Mouse (Mus musculus): ENCODE data around the gene Csn1s2b. TPM values are rescaled to one million over a fixed set of nuclear protein-coding genes. Genes with fewer than 3 reads are reported as not detected.
"Not testable (repeated sequence)": the region's sequence is repeated elsewhere in the genome, so short reads cannot be mapped to it uniquely, and the experiment has no call there.

Csn1s2b gene
- not detected in 2 replicates for polyA plus RNA-seq (2014; fragmentation: Nextera tagmentation; extraction: Ambion mirVana)

DNA sequence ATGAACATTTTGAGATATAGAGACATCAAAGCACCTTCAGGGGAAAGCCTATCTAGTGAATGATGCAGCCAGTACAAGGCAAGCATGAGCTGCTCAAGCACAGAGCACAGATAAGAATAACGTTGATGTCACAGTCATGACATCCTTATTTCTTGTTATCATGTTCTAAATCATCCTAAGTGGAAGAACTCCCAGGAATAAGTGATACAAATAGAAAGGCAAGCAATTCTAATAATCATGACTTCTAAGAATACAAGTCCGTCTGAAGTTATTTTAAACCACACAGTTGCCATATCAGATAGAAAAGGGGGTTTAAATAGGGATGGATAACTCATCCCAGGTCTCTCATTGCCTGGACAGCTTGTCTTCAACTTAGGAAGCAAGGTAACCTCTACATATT, at the start of gene Csn1s2b:
Csn1s2b (plus strand) TSS at position 301 of the 400 bp plus-strand sequence.
- no peak within 1 kb of the TSS for H3K4me2 ChIP-seq (ENCODE audit: low read length)
- no peaks in the 10 kb centered on the region for H3K4me1 ChIP-seq (ENCODE audit: control insufficient read depth, insufficient read depth, low read length)
- H3K4me3 ChIP-seq (replicated peaks; ENCODE audit: low read depth, low read length): no peak within 1 kb of the TSS
- H3K36me3 ChIP-seq (ENCODE audit: control insufficient read depth, insufficient read depth, low read length): no peaks in the 10 kb centered on the region
- no peak within 1 kb of the TSS for H3K27ac ChIP-seq (replicated peaks; ENCODE audit: low read depth, low read length)
- no peak for ATAC-seq (ENCODE audit: low FRiP score, low TSS enrichment)
- 79% methylated on average over 2 of the region's 2 CpGs for WGBS
- DNase-seq: no peak
- no peaks in the 10 kb centered on the region for H3K9me3 ChIP-seq (ENCODE audit: control insufficient read depth, low read length)
- no peak within 1 kb of the TSS for H3K9ac ChIP-seq (replicated peaks; ENCODE audit: low read length)
- H3K27me3 ChIP-seq (ENCODE audit: control insufficient read depth, insufficient read depth, low read length): no peaks in the 10 kb centered on the region

DNA sequence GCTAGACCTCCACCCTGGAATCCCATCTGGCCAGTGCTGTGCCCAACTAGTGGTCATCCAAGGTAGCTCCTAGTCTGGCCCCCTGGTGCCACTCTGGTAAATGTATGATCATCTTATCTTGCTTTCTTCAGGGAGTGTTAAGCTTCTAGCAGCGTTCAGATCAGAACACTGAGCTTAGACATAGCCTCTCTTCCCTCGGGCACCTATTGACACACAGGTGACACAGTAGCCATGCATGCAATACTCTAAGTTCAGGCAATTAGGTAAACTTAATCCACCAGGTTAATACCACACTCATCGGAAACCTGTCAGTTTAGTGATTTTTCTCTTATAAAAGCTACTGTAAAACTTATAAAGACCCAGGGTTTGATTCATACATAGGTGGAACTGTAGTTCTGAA, 43.3 kb upstream of the Csn1s2b start:
- WGBS: 88% methylated on average over 3 of the region's 3 CpGs
- H3K4me2 ChIP-seq (ENCODE audit: low read length): no peak overlapping the region
- no peak for ATAC-seq (ENCODE audit: low FRiP score, low TSS enrichment)
- H3K9me3 ChIP-seq (ENCODE audit: control insufficient read depth, low read length): no peaks in the 10 kb centered on the region
- H3K4me1 ChIP-seq (ENCODE audit: control insufficient read depth, insufficient read depth, low read length): no peaks in the 10 kb centered on the region
- H3K4me3 ChIP-seq (replicated peaks; ENCODE audit: low read depth, low read length): no peak overlapping the region
- no peak overlapping the region for H3K27ac ChIP-seq (replicated peaks; ENCODE audit: low read depth, low read length)
- H3K27me3 ChIP-seq (ENCODE audit: control insufficient read depth, insufficient read depth, low read length): no peaks in the 10 kb centered on the region
- DNase-seq: no peak
- H3K36me3 ChIP-seq (ENCODE audit: control insufficient read depth, insufficient read depth, low read length): no peaks in the 10 kb centered on the region
- H3K9ac ChIP-seq (replicated peaks; ENCODE audit: low read length): no peak overlapping the region

DNA sequence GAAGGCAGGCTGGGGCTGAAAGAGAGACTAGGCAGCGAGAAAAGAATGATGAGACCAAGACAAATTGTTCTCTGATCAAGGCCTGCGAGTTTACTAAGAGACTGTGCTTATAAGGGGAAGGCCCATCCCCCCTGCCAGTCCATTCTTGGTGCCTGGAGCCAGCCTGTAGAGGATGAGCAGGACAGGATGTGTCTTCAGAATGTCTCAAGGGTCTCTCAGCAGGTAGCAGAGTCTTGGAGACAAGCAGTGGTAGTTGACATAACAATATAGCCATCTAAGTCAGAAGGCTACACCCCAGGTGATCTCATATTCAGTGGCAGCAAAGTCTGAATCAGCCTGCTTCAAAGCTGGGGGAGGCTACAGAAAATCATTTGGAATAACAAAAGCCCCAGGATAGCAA, 35.7 kb upstream of the Csn1s2b start:
- not testable (repeated sequence) for ATAC-seq (ENCODE audit: low FRiP score, low TSS enrichment)

DNA sequence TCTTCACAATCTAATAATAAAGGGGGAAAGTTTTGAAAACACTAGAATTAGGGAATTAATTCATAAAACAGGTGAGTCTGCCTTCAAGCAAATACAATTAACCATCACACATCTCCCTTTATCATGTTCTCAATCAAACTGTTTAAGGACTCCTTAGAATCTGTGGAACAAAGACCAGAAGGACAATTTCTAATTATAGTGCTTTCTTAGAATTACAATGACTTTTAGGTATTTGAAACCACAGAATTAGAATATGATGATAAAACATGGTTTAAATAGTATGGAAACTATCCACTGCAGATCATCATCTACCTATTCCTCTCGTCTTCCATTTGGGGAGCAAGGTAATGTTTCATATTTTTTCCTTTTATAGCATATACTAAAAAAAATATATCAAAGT, 33.6 kb upstream of the Csn1s2b start, which contains the start of gene Csn1s2a:
Csn1s2a (plus strand) TSS at position 301 of the 400 bp plus-strand sequence.
- Histone ChIP-seq H3K9ac (replicated peaks; ENCODE audit: low read length) (no peak within 1 kb of the TSS), H3K4me3 (replicated peaks; ENCODE audit: low read depth, low read length) (no peak within 1 kb of the TSS), H3K36me3 (ENCODE audit: control insufficient read depth, insufficient read depth, low read length) (no peaks in the 10 kb centered on the region), H3K27ac (replicated peaks; ENCODE audit: low read depth, low read length) (no peak within 1 kb of the TSS), H3K4me2 (ENCODE audit: low read length) (no peak within 1 kb of the TSS), H3K4me1 (ENCODE audit: control insufficient read depth, insufficient read depth, low read length) (no peaks in the 10 kb centered on the region), H3K9me3 (ENCODE audit: control insufficient read depth, low read length) (no peaks in the 10 kb centered on the region), H3K27me3 (ENCODE audit: control insufficient read depth, insufficient read depth, low read length) (no peaks in the 10 kb centered on the region)
- WGBS: 87% methylated on average over 1 of the region's 1 CpGs
- ATAC-seq (ENCODE audit: low FRiP score, low TSS enrichment): no peak
- no peak for DNase-seq

More for the DNA sequence above, 35.7 kb upstream of the Csn1s2b start:
- not testable (repeated sequence) for H3K27me3 ChIP-seq (ENCODE audit: control insufficient read depth, insufficient read depth, low read length); H3K9me3 ChIP-seq (ENCODE audit: control insufficient read depth, low read length); H3K4me3 ChIP-seq (replicated peaks; ENCODE audit: low read depth, low read length); H3K27ac ChIP-seq (replicated peaks; ENCODE audit: low read depth, low read length); H3K9ac ChIP-seq (replicated peaks; ENCODE audit: low read length); H3K36me3 ChIP-seq (ENCODE audit: control insufficient read depth, insufficient read depth, low read length); H3K4me1 ChIP-seq (ENCODE audit: control insufficient read depth, insufficient read depth, low read length); DNase-seq; H3K4me2 ChIP-seq (ENCODE audit: low read length)
- 36% methylated on average over 2 of the region's 2 CpGs for WGBS

DNA sequence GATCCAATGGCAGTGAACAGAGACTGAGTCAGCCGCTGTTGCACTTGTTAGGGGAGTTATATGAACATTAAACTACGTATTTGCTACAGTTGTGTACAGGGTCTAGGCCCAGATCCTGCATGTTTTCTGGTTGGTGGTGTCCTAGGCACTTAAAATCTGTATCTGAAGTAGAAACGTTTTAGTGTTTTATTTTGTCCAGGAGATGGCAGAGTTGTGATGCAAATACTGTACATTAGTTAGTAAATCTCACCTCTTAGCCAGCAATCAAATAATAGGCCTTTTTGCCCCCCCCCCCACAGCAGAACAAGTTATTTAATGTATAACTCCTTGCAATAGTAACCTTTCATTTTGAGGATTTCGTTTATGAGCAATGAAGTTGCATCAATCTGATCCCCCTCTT, 25.2 kb upstream of the Csn1s2b start:
- no peaks in the 10 kb centered on the region for H3K4me1 ChIP-seq (ENCODE audit: control insufficient read depth, insufficient read depth, low read length)
- no peaks in the 10 kb centered on the region for H3K27me3 ChIP-seq (ENCODE audit: control insufficient read depth, insufficient read depth, low read length)
- no peaks in the 10 kb centered on the region for H3K36me3 ChIP-seq (ENCODE audit: control insufficient read depth, insufficient read depth, low read length)
- 64% methylated on average over 4 of the region's 4 CpGs for WGBS
- ATAC-seq (ENCODE audit: low FRiP score, low TSS enrichment) (no peak), DNase-seq (peak; percentile 37)
- no peak overlapping the region for H3K4me2 ChIP-seq (ENCODE audit: low read length)
- no peaks in the 10 kb centered on the region for H3K9me3 ChIP-seq (ENCODE audit: control insufficient read depth, low read length)
- H3K4me3 ChIP-seq (replicated peaks; ENCODE audit: low read depth, low read length): no peak overlapping the region
- H3K9ac ChIP-seq (replicated peaks; ENCODE audit: low read length): no peak overlapping the region
- no peak overlapping the region for H3K27ac ChIP-seq (replicated peaks; ENCODE audit: low read depth, low read length)

DNA sequence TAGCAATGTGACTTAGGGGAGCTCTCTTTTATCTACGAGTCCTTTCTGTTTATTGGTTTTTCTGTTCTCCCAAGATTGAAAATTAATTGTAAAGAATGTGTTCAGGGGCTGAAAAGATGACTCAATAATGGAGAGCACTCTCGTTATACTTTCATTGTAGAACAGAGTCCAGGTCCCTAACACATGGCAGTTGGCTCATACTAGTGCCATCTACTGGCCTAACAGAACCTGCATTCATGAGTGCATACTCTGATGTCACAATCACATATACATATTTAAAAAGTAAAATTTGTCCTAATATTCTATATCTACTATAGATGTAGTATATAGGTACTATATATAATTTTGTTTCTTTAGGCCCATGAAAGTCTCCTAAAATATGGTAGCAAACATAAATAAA, 1.4 kb downstream of the Csn1s2b start:
- H3K27ac ChIP-seq (replicated peaks; ENCODE audit: low read depth, low read length): no peak overlapping the region
- WGBS: 76% methylated on average over 2 of the region's 2 CpGs
- ATAC-seq (ENCODE audit: low FRiP score, low TSS enrichment): no peak
- no peak for DNase-seq
- no peaks in the 10 kb centered on the region for H3K9me3 ChIP-seq (ENCODE audit: control insufficient read depth, low read length)
- H3K4me3 ChIP-seq (replicated peaks; ENCODE audit: low read depth, low read length): no peak overlapping the region
- H3K4me2 ChIP-seq (ENCODE audit: low read length): no peak overlapping the region
- no peaks in the 10 kb centered on the region for H3K4me1 ChIP-seq (ENCODE audit: control insufficient read depth, insufficient read depth, low read length)
- no peak overlapping the region for H3K9ac ChIP-seq (replicated peaks; ENCODE audit: low read length)
- no peaks in the 10 kb centered on the region for H3K36me3 ChIP-seq (ENCODE audit: control insufficient read depth, insufficient read depth, low read length)
- H3K27me3 ChIP-seq (ENCODE audit: control insufficient read depth, insufficient read depth, low read length): no peaks in the 10 kb centered on the region

DNA sequence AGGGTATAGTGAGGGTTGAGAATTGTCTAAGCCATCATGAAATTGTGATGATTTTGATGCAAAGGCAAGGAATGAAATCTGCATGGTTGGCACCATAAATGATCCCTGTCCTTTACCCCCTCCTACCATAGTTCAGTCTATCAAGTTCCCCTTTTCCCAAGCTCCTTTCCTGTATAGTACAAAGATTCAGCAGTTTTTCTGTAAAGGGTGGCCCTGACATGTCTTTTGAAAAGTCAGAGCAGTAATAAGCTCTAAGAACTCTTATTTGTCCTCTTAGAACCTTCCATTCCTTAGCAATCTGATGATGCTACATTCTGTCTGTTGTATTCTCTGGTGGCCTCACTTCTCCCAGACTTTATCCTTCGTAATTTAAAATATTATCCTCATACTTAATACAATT, 17.5 kb downstream of the Csn1s2b start, which contains the start of gene Prr27:
Prr27 (plus strand) TSS at position 301 of the 400 bp plus-strand sequence.
- 65% methylated on average over 1 of the region's 1 CpGs for WGBS
- Histone ChIP-seq H3K36me3 (ENCODE audit: control insufficient read depth, insufficient read depth, low read length) (no peaks in the 10 kb centered on the region), H3K27ac (replicated peaks; ENCODE audit: low read depth, low read length) (no peak within 1 kb of the TSS), H3K4me1 (ENCODE audit: control insufficient read depth, insufficient read depth, low read length) (no peaks in the 10 kb centered on the region), H3K4me2 (ENCODE audit: low read length) (no peak within 1 kb of the TSS), H3K9me3 (ENCODE audit: control insufficient read depth, low read length) (no peaks in the 10 kb centered on the region), H3K27me3 (ENCODE audit: control insufficient read depth, insufficient read depth, low read length) (no peaks in the 10 kb centered on the region), H3K4me3 (replicated peaks; ENCODE audit: low read depth, low read length) (no peak within 1 kb of the TSS), H3K9ac (replicated peaks; ENCODE audit: low read length) (no peak within 1 kb of the TSS)
- ATAC-seq (ENCODE audit: low FRiP score, low TSS enrichment) (no peak), DNase-seq (no peak)

DNA sequence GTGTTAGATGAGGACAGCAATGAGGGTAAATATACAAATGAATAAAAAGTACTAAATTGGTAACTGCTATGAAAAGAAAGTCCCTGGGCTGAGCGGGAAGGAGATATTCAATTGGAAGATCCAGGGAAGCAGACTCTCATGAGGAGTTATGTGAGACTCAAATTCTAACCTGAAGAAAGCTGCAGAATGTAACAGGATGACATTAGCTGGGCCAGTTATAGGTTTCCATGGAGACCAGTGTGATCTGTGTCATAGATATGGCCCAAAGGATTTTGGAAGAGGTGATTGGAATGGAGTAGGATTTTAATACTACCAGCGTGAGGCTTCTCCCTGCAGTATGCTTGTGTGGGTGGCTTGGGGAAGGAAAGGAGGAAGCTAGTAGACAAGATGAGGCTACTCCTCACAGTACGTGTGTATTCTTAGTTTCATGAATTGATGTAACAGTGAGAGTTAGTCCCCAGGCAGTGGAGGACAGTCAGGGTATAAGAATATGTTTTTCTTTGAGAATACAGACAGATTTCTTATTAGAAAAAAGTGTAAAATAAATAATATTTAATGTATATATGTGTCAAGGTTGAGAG, 47.3 kb downstream of the Csn1s2b start:
- H3K4me3 ChIP-seq (replicated peaks; ENCODE audit: low read depth, low read length): no peak overlapping the region
- WGBS: 80% methylated on average over 3 of the region's 3 CpGs
- ATAC-seq (ENCODE audit: low FRiP score, low TSS enrichment) (no peak), DNase-seq (no peak)
- no peak overlapping the region for H3K27ac ChIP-seq (replicated peaks; ENCODE audit: low read depth, low read length)
- H3K36me3 ChIP-seq (ENCODE audit: control insufficient read depth, insufficient read depth, low read length): no peaks in the 10 kb centered on the region
- no peaks in the 10 kb centered on the region for H3K27me3 ChIP-seq (ENCODE audit: control insufficient read depth, insufficient read depth, low read length)
- no peak overlapping the region for H3K4me2 ChIP-seq (ENCODE audit: low read length)
- H3K9me3 ChIP-seq (ENCODE audit: control insufficient read depth, low read length): no peaks in the 10 kb centered on the region
- H3K9ac ChIP-seq (replicated peaks; ENCODE audit: low read length): no peak overlapping the region
- H3K4me1 ChIP-seq (ENCODE audit: control insufficient read depth, insufficient read depth, low read length): no peaks in the 10 kb centered on the region

DNA sequence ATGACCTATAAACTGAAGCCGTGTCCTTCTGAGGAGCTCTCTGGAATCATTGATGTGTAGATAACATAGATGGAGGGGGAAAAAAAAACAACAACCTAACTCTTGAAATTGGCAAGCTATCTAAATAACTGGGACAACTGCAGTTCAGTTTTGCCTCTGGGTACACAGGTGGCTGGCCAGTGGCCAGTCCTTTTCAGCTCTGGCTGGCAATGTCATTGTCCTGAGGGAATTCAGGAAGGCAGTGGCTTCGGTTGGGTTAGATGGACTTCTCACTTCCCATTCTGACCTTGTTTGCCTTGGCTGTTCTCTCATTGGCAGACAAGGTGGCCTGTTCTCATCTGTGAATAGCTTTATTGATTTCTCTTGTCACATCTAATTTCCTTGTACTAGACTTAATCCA, 62.2 kb downstream of the Csn1s2b start:
- no peak overlapping the region for H3K9ac ChIP-seq (replicated peaks; ENCODE audit: low read length)
- H3K27me3 ChIP-seq (ENCODE audit: control insufficient read depth, insufficient read depth, low read length): no peaks in the 10 kb centered on the region
- H3K4me2 ChIP-seq (ENCODE audit: low read length): no peak overlapping the region
- no peaks in the 10 kb centered on the region for H3K4me1 ChIP-seq (ENCODE audit: control insufficient read depth, insufficient read depth, low read length)
- WGBS: 70% methylated on average over 2 of the region's 2 CpGs
- peak; percentile 5 for DNase-seq
- H3K36me3 ChIP-seq (ENCODE audit: control insufficient read depth, insufficient read depth, low read length): no peaks in the 10 kb centered on the region
- ATAC-seq (ENCODE audit: low FRiP score, low TSS enrichment): no peak
- no peak overlapping the region for H3K27ac ChIP-seq (replicated peaks; ENCODE audit: low read depth, low read length)
- no peaks in the 10 kb centered on the region for H3K9me3 ChIP-seq (ENCODE audit: control insufficient read depth, low read length)
- no peak overlapping the region for H3K4me3 ChIP-seq (replicated peaks; ENCODE audit: low read depth, low read length)
